Mouse (Mus musculus): ENCODE data around the gene Dennd4a.

Dennd4a gene

GRCm38 (mm10) chr9:64790673-64791660 is 20.2 kb upstream of the Dennd4a start:
- DNase-seq (ENCODE audit: low read depth, low spot score), result no peak

- no peak for DNase-seq (ENCODE audit: low read depth, low spot score)
Measured at GRCm38 (mm10) chr9:64791676-64792075, 19.5 kb upstream of the Dennd4a start.

- DNase-seq (ENCODE audit: low read depth, low spot score), result no peak
Measured at GRCm38 (mm10) chr9:64792379-64793274, 18.5 kb upstream of the Dennd4a start.

- no peak for DNase-seq (ENCODE audit: low read depth, low spot score)
Measured at GRCm38 (mm10) chr9:64793275-64793590, 17.9 kb upstream of the Dennd4a start.

- no peak for DNase-seq (ENCODE audit: low read depth, low spot score)
Measured at GRCm38 (mm10) chr9:64793794-64794193, 17.3 kb upstream of the Dennd4a start.

- no peak for DNase-seq (ENCODE audit: low read depth, low spot score)
Measured at GRCm38 (mm10) chr9:64794448-64795420, 16.4 kb upstream of the Dennd4a start.

GRCm38 (mm10) chr9:64795846-64796615 is 15.1 kb upstream of the Dennd4a start:
- no peak for DNase-seq (ENCODE audit: low read depth, low spot score)

- DNase-seq (ENCODE audit: low read depth, low spot score), result no peak
Measured at GRCm38 (mm10) chr9:64797392-64797791, 13.7 kb upstream of the Dennd4a start.

- no peak for DNase-seq (ENCODE audit: low read depth, low spot score)
Measured at GRCm38 (mm10) chr9:64798099-64798498, 13.0 kb upstream of the Dennd4a start.

GRCm38 (mm10) chr9:64798859-64799258 is 12.3 kb upstream of the Dennd4a start:
- no peak for DNase-seq (ENCODE audit: low read depth, low spot score)

GRCm38 (mm10) chr9:64799504-64799903 is 11.6 kb upstream of the Dennd4a start:
- DNase-seq (ENCODE audit: low read depth, low spot score), result no peak

GRCm38 (mm10) chr9:64802561-64802960 is 8.6 kb upstream of the Dennd4a start:
- no peak for DNase-seq (ENCODE audit: low read depth, low spot score)

- no peak for DNase-seq (ENCODE audit: low read depth, low spot score)
Measured at GRCm38 (mm10) chr9:64803373-64804214, 7.5 kb upstream of the Dennd4a start.

- DNase-seq (ENCODE audit: low read depth, low spot score), result no peak
Measured at GRCm38 (mm10) chr9:64805875-64806274, 5.3 kb upstream of the Dennd4a start.

- DNase-seq (ENCODE audit: low read depth, low spot score), result no peak
Measured at GRCm38 (mm10) chr9:64806335-64807060, 4.6 kb upstream of the Dennd4a start.

GRCm38 (mm10) chr9:64807061-64807808 is 3.9 kb upstream of the Dennd4a start:
- DNase-seq (ENCODE audit: low read depth, low spot score), result no peak

- DNase-seq (ENCODE audit: low read depth, low spot score), result no peak
Measured at GRCm38 (mm10) chr9:64809851-64810250, 1.3 kb upstream of the Dennd4a start.
